Mouse (Mus musculus) forebrain, embryonic 13.5 days (tissue): ENCODE measurements around the gene Apbb1ip. TPM values are rescaled to one million over a fixed set of nuclear protein-coding genes. Genes with fewer than 3 reads are reported as not detected.
A peak's percentile ranks its signal among the peaks of the same experiment; 100 is the strongest.
"Not testable (repeated sequence)": the region's sequence is repeated elsewhere in the genome, so short reads cannot be mapped to it uniquely, and the experiment has no call there.

ENCODE experiments used
- ATAC-seq: fragments of 200-750 bp; cut with Nextera tagmentation; 2 replicates; pipeline ENCODE4 v1.8.0; 2017
- H3K27ac ChIP-seq: fragments of 300-500 bp; sonication (generic); 2 replicates; pipeline ENCODE4 v1.5.1; 2015; ENCODE audit warnings: inconsistent platforms, mild to moderate bottlenecking, moderate library complexity
- H3K27me3 ChIP-seq: fragments of 300-500 bp; sonication (generic); 2 replicates; pipeline ENCODE4 v1.6.1; 2015; ENCODE audit warnings: mild to moderate bottlenecking, inconsistent platforms
- H3K36me3 ChIP-seq: fragments of 300-500 bp; sonication (generic); 2 replicates; pipeline ENCODE4 v1.6.1; 2015; ENCODE audit warnings: mild to moderate bottlenecking, inconsistent platforms; ENCODE audit not compliant: poor library complexity, severe bottlenecking
- H3K4me1 ChIP-seq: fragments of 300-500 bp; sonication (generic); 2 replicates; pipeline ENCODE4 v1.6.1; 2015; ENCODE audit warnings: inconsistent platforms
- H3K4me2 ChIP-seq: fragments of 300-500 bp; sonication (generic); 2 replicates; pipeline ENCODE4 v1.6.1; 2015; ENCODE audit warnings: inconsistent platforms, mild to moderate bottlenecking, moderate library complexity
- H3K4me3 ChIP-seq: fragments of 300-500 bp; sonication (generic); 2 replicates; pipeline ENCODE4 v1.5.1; 2015; ENCODE audit warnings: mild to moderate bottlenecking, inconsistent platforms
- H3K9ac ChIP-seq: fragments of 300-500 bp; sonication (generic); 2 replicates; pipeline ENCODE4 v1.6.1; 2015; ENCODE audit warnings: mild to moderate bottlenecking, inconsistent platforms
- H3K9me3 ChIP-seq: fragments of 300-500 bp; sonication (generic); replicated peaks from 2 replicates; pipeline ENCODE4 v1.6.1; 2016; ENCODE audit warnings: inconsistent platforms
- WGBS: fragments of 180-500 bp; shearing (Covaris S2); methylation state at CpG from one replicate; pipeline ENCODE4 v1.1.7; 2015; 5-methylcytosine and 5-hydroxymethylcytosine counted together
- polyA plus RNA-seq: library from polyadenylated mRNA; unstranded; fragments of >200 nt; fragmentation: Nextera tagmentation; extraction: Ambion mirVana; gene quantifications from 2 replicates; pipeline ENCODE4 v1.2.1, GENCODE M21; 2015

Apbb1ip gene
- polyA plus RNA-seq, 1 experiment from 2014 or later: 0.61 TPM

DNA sequence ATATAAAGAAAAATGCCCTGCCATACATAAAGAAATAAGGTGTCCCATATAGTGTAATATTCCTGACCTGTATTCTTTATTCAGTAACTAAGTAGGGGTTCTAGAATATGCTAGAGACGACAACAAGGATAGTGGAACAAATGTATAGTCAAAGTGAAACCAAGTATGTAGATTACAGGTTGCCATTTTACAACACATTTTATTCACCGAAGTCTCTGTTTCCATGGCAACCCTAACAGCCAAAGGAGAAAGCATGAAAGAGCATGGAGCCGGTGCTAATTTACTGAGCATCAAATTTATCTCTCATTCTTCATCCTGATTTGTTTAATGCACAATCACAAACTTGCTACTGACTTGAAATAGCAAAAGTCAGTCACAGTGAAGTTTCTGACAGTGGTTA is 83.6 kb downstream of the Apbb1ip start:
- ATAC-seq: no peak
- Histone ChIP-seq H3K4me3 (no peak overlapping the region), H3K27ac (no peak overlapping the region), H3K9me3 (no peaks in the 10 kb centered on the region), H3K36me3 (no peaks in the 10 kb centered on the region), H3K4me2 (no peak overlapping the region), H3K4me1 (no peaks in the 10 kb centered on the region), H3K9ac (no peak overlapping the region), H3K27me3 (no peaks in the 10 kb centered on the region)
- 39% methylated on average over 3 of the region's 3 CpGs for WGBS

DNA sequence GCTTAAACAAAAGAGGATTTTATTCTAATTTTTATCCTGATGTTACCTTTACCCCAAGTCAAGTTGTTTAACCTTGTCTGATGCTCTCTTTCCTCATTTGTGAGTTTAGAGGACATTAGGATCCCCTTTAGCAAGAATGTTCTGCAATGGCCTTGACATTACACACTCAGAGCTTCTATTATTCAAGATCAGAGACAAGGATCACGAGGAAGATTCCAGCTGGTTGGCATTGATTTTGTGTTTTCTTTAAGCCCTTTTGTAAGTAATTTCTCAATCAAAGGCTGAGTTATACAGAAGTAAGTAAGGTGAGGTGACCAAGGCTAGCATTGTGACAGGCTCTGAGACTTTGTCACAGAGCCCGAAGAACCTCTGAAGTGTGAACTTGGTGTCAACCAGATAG is 88.3 kb downstream of the Apbb1ip start:
- WGBS: 71% methylated on average over 2 of the region's 2 CpGs
- no peak overlapping the region for H3K9ac ChIP-seq
- no peaks in the 10 kb centered on the region for H3K27me3 ChIP-seq
- H3K4me1 ChIP-seq: no peaks in the 10 kb centered on the region
- no peak overlapping the region for H3K27ac ChIP-seq
- H3K4me2 ChIP-seq: no peak overlapping the region
- H3K4me3 ChIP-seq: no peak overlapping the region
- no peaks in the 10 kb centered on the region for H3K9me3 ChIP-seq
- no peak for ATAC-seq
- no peaks in the 10 kb centered on the region for H3K36me3 ChIP-seq

DNA sequence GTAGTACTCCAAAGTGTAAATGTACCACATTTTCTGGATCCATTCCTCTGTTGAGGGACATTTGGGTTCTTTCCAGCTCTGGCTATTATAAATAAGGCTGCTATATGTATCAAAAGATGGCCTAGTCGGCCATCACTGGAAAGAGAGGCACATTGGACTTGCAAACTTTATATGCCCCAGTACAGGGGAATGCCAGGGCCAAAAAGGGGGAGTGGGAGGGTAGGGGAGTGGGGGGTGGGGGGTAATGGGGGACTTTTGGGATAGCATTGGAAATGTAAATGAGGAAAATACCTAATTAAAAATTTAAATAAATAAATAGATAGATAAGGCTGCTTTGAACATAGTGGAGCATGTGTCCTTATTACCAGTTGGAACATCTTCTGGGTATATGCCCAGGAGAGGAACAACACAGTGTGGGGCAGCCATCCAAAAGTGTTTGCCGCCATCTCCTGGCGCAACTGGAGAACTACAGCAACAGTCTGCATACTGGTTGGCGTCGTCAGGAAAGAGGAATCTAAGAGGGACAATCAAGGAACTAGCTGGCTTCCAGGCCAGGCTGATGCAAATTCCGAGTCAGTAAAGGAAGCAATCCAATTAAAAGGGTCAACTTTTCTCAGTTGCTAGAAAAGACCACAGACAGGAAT is 90.6 kb downstream of the Apbb1ip start:
- WGBS: 3% methylated on average over 6 of the region's 6 CpGs
- not testable (repeated sequence) for H3K4me2 ChIP-seq, H3K27ac ChIP-seq, H3K9me3 ChIP-seq, H3K9ac ChIP-seq, H3K27me3 ChIP-seq, H3K36me3 ChIP-seq, H3K4me3 ChIP-seq, H3K4me1 ChIP-seq
- ATAC-seq: peak; percentile 97

DNA sequence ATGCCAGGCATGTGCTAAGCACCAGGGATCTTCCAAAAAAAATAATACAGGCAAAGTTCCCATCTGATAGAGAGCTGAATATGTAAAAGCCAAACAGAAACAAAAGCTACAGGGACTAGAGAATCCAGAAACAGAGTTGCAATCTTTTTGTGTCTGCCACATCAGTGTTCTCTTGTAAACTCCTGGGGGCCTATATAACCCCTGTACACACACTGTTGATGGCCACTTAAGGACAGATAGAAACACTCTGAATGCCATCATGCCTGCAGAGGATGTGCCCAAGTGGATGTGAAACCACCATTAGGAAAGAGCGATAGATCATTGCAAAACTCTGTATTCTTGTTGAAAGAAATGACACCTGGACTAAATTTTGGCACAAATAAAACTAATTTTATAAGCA is 91.9 kb downstream of the Apbb1ip start:
- Histone ChIP-seq H3K27me3 (no peaks in the 10 kb centered on the region), H3K27ac (no peak overlapping the region), H3K9ac (no peak overlapping the region), H3K4me3 (no peak overlapping the region), H3K9me3 (no peaks in the 10 kb centered on the region), H3K4me2 (no peak overlapping the region), H3K4me1 (no peaks in the 10 kb centered on the region), H3K36me3 (no peaks in the 10 kb centered on the region)
- no peak for ATAC-seq
- WGBS: 94% methylated on average over 1 of the region's 1 CpGs

DNA sequence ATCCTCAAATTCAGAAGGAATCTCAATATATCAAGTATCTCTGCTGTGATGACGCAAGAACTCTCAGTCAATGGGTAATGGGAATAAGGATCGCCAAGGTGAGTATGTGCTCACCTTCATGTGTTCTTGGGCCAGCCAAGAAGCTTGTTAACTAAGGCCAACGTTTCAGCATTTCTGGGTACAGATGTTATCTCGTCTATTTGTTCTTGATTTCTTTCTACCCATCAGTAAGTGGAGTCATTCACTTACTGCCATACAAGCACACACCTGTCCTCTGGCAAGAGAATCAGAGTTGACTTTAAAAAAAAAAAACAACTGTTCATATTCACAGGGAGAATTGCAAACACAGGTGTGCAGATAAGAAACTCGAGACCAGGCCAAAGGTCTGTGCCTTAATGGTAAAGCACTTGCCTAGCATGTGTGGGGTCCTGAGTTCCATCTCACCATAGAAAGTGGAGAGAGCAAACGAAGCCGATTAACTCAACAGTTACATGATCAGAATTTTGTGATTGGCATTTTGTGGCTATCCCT is 93.1 kb downstream of the Apbb1ip start:
- Histone ChIP-seq H3K36me3 (no peaks in the 10 kb centered on the region), H3K4me1 (no peaks in the 10 kb centered on the region), H3K9ac (no peak overlapping the region), H3K27ac (no peak overlapping the region), H3K9me3 (no peaks in the 10 kb centered on the region), H3K4me2 (no peak overlapping the region), H3K4me3 (no peak overlapping the region), H3K27me3 (no peaks in the 10 kb centered on the region)
- WGBS: 79% methylated on average over 7 of the region's 7 CpGs
- no peak for ATAC-seq

DNA sequence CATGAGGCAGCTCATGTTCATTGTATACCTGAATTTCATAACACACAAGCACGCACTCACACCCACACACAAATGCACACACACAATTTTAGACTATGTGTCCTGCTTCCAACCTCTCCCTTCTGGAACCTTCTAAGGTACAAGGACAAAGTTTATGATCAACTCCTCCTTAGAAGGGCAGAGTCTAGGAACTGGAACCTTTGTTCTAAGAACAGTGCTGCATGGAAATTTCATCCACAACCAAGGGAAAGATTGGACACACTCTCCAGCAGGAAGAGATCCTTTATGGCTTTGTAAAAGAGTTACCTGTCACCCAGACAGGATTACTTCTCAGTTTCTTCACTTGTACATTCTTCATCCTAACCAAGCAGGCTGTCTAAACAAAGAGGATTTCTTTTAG is 99.3 kb downstream of the Apbb1ip start:
- ATAC-seq: no peak
- no peak overlapping the region for H3K4me3 ChIP-seq
- H3K9me3 ChIP-seq: no peaks in the 10 kb centered on the region
- H3K4me2 ChIP-seq: no peak overlapping the region
- H3K9ac ChIP-seq: no peak overlapping the region
- no peak overlapping the region for H3K27ac ChIP-seq
- H3K27me3 ChIP-seq: no peaks in the 10 kb centered on the region
- no peaks in the 10 kb centered on the region for H3K4me1 ChIP-seq
- H3K36me3 ChIP-seq: no peaks in the 10 kb centered on the region
- WGBS: 89% methylated on average over 1 of the region's 1 CpGs

DNA sequence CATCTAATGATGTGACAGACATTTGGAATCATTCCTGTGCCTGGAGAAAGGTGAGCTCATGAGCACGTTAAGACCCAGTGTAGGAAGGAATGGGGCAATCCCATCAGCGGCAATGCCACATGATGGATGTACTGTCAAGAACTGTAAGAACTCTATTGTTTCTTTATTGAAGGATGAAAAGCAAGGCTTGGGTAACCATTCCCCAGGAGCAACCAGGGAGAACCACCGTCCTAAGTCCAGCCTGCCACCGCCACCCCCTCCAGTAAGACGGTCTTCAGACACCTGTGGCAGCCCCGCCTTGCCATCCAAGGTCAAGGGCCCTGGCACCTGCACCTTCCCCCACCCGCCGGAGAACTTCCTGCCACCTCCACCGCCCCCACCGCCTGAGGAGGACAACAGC is 100.7 kb downstream of the Apbb1ip start:
- Histone ChIP-seq H3K27me3 (no peaks in the 10 kb centered on the region), H3K4me3 (no peak overlapping the region), H3K9ac (no peak overlapping the region), H3K9me3 (no peaks in the 10 kb centered on the region), H3K4me2 (no peak overlapping the region), H3K36me3 (no peaks in the 10 kb centered on the region), H3K27ac (no peak overlapping the region), H3K4me1 (no peaks in the 10 kb centered on the region)
- no peak for ATAC-seq
- 80% methylated on average over 8 of the region's 10 CpGs for WGBS

DNA sequence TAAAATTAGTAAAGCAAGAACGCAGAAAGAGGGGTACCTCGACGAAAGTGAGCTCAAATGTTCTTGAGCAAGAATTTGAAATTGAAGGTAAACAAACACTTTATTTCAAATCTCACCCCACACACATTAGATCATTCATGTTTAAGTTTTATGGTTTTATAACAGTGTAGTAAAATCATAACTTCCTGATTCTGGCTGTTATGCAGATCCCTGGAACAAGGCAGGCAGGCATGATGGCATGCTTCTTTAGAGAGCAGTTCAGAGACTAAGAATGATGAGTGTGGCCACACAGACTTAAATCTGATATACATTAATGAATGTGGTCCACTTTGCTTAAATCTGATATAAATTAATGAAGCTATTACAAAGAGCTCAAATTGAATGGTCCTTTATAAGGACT is 102.7 kb downstream of the Apbb1ip start:
- H3K9ac ChIP-seq: no peak overlapping the region
- no peaks in the 10 kb centered on the region for H3K27me3 ChIP-seq
- no peak for ATAC-seq
- WGBS: 92% methylated on average over 3 of the region's 3 CpGs
- no peaks in the 10 kb centered on the region for H3K36me3 ChIP-seq
- no peak overlapping the region for H3K27ac ChIP-seq
- no peak overlapping the region for H3K4me2 ChIP-seq
- no peak overlapping the region for H3K4me3 ChIP-seq
- no peaks in the 10 kb centered on the region for H3K9me3 ChIP-seq
- H3K4me1 ChIP-seq: no peaks in the 10 kb centered on the region

DNA sequence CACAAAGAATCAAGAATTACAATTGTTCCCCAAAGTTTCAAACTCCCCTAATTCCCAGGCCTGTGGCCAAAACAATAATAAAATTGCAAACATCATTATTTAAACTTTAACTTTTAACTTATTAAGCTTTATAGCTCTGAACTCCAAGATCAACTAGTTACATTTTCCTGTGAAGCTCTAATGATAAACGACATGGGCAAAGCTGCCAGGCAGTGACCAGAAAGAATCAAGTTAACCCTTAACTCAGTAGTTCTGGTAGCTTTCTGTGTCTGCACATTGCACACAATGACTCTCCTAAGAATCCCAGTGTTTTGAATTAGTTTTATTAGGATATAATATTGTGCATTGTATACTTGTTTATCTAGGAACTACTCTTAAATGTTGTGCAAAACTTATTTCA is 104.9 kb downstream of the Apbb1ip start:
- no peaks in the 10 kb centered on the region for H3K9me3 ChIP-seq
- H3K27ac ChIP-seq: no peak overlapping the region
- H3K36me3 ChIP-seq: no peaks in the 10 kb centered on the region
- no peaks in the 10 kb centered on the region for H3K4me1 ChIP-seq
- H3K9ac ChIP-seq: no peak overlapping the region
- no peak overlapping the region for H3K4me3 ChIP-seq
- ATAC-seq: no peak
- WGBS: 67% methylated on average over 1 of the region's 1 CpGs
- H3K27me3 ChIP-seq: no peaks in the 10 kb centered on the region
- H3K4me2 ChIP-seq: no peak overlapping the region

DNA sequence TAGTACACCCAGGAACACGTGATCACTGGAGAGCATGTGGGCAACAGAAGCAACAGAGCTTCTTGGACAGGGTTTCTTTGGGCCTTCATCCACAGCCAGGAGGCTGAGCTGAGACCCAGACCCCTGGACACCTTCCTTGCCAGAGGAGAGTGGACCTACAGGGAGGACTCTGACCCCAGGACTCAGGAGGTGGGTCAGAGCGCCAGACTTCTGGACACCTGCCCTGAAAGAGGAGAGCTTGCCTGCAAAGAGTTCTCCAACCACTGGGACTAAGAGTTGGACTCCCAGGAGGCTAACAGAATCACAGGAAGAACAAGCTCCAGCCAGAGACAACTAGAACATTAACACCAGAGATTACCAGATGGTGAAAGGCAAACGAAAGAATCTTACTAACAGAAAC is 106.8 kb downstream of the Apbb1ip start:
- 89% methylated on average over 3 of the region's 3 CpGs for WGBS
- not testable (repeated sequence) for H3K4me3 ChIP-seq, H3K4me2 ChIP-seq, H3K9me3 ChIP-seq, H3K9ac ChIP-seq, H3K4me1 ChIP-seq, H3K27ac ChIP-seq, ATAC-seq, H3K36me3 ChIP-seq, H3K27me3 ChIP-seq

DNA sequence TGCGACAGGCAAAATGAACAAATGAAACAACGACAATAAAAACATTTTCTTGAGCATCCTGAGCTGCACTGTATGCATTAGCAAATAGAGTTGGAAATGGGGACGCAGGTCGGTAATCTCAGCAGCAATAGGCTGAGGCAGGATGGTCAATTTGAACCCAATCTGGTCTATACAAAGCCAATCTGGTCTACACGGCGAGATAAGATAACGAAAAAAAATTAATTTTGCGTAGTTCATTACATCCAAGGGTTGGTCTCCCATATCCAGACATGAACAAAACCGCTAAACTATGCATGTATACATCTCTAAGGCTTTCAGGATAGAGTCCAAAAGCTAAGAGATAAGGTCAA is 121.0 kb downstream of the Apbb1ip start:
- ATAC-seq: peak; percentile 41; the same call in 1 of the 2 replicates
- 21% methylated on average over 9 of the region's 9 CpGs for WGBS
- H3K4me1 ChIP-seq: peaks cover 17% of the 10 kb centered on the region; the same call in 1 of the 2 replicates

DNA sequence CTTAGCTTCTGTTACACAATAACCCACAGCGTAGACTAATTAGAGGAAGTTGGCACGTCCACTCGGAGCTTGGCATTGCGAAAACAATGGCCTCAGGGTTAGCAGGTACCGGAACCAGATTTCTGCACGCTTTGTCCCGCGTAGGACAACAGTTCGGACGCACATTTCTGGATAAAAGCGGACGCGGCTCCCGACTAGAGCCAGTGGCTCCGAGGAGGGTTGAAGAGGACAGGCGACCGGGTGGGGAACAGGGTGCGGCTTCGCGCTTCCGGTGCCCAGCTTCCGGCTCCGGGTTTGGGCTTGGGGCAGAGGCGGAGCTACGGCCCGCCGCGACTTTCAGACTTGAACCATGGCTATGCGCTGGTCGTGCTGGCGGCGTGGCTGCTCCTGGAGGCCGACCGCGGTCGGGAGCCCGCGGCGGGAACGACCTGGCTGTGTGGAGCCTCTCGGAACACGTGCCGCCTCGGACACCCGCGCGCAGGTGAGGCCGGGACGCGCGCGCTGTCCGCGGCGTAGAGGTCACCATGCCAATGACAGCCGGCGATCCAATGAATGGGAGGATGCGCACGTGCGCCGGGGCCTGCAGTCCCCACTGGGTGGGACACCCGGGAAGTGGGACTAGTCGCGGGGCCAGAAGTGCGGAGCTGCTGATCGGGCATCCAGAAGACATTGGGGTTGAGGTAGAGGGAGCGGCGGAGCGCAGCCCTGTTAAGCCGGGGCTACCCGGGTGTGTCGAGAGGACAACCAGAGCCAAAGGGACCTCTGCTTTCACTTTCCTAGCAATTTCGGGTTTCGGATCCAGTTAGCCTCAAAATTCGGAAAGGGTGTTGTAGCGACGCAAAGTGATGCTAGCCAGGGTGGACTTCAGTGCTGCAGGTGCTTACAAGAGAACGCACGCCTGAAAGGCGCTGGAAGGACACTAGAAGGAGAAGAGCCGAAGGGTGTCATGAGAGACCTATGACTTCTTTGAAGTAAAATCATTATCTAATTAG is 121.7 kb downstream of the Apbb1ip start, which contains the start of gene Pdss1:
Gene Pdss1 (plus strand): TSS at position 241 of the 992 bp plus-strand sequence.
- H3K27ac ChIP-seq: peak within 1 kb of the TSS; percentile 83
- H3K9me3 ChIP-seq: no peaks in the 10 kb centered on the region
- H3K4me3 ChIP-seq: peak within 1 kb of the TSS; percentile 80
- peak within 1 kb of the TSS; percentile 80 for H3K4me2 ChIP-seq
- no peaks in the 10 kb centered on the region for H3K27me3 ChIP-seq
- ATAC-seq: peak; percentile 99
- peak within 1 kb of the TSS; percentile 85 for H3K9ac ChIP-seq
- H3K4me1 ChIP-seq: peaks cover 17% of the 10 kb centered on the region; the same call in 1 of the 2 replicates
- H3K36me3 ChIP-seq: no peaks in the 10 kb centered on the region
- WGBS: under 1% methylated on average over 81 of the region's 81 CpGs

More for the DNA sequence above, 121.0 kb downstream of the Apbb1ip start:
- no peaks in the 10 kb centered on the region for H3K9me3 ChIP-seq
- H3K9ac ChIP-seq: peak overlapping the region; percentile 85
- H3K36me3 ChIP-seq: no peaks in the 10 kb centered on the region
- H3K27ac ChIP-seq: peak overlapping the region; percentile 83
- H3K4me2 ChIP-seq: peak overlapping the region; percentile 80
- H3K4me3 ChIP-seq: peak overlapping the region; percentile 80
- H3K27me3 ChIP-seq: no peaks in the 10 kb centered on the region
